Mouse (Mus musculus): ENCODE results near the gene Lrrc8b. TPM values are rescaled to one million over a fixed set of nuclear protein-coding genes. Genes with fewer than 3 reads are reported as not detected.

Lrrc8b gene
- polyA plus RNA-seq, 1 experiment from 2014 or later, result 23.0 TPM

GRCm38 (mm10) chr5:105465550-105465949 is 50.0 kb downstream of the Lrrc8b start:
- 94% methylated on average over 8 of the region's 8 CpGs for WGBS
- H3K36me3 ChIP-seq (replicated peaks; ENCODE audit: control insufficient read depth, insufficient read depth), result no peaks in the 10 kb centered on the region
- H3K9me3 ChIP-seq (ENCODE audit: control insufficient read depth, low read length), result no peaks in the 10 kb centered on the region
- DNase-seq (ENCODE audit: low spot score) (no peak), ATAC-seq (ENCODE audit: low FRiP score) (no peak)
- no peak overlapping the region for H3K9ac ChIP-seq
- H3K4me3 ChIP-seq (replicated peaks; ENCODE audit: low read length), result no peak overlapping the region
- H3K4me2 ChIP-seq (replicated peaks), result no peak overlapping the region
- no peak overlapping the region for H3K27ac ChIP-seq
- 0 out of 2 replicates have a peak, but pooled peaks cover 3% of the 10 kb centered on the region for H3K4me1 ChIP-seq (replicated peaks; ENCODE audit: control insufficient read depth, insufficient read depth, low read length)
- H3K27me3 ChIP-seq (ENCODE audit: control insufficient read depth, insufficient read depth, low read length), result no peaks in the 10 kb centered on the region

DNA sequence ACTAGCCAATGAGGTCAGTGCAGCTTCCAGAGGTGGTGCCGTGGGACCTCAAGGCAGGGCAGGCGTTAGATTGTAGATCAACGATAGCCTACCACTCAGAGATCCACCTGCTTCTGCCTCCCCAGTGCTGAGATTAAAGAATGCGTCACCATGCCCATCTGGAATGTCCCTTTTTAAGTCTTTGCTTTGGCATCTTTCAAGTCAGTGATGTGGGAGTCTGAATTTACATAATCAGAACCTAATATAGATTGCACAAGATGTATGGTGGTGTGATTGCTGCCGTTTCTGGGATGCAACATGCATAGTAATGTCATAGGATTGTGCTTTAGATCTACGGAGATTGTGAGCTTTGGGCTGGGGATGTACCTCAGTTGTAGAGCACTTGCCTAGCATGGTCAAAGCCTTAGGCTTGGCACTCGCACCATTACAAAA is 50.9 kb downstream of the Lrrc8b start:
- H3K9ac ChIP-seq, result no peak overlapping the region
- no peaks in the 10 kb centered on the region for H3K36me3 ChIP-seq (replicated peaks; ENCODE audit: control insufficient read depth, insufficient read depth)
- no peaks in the 10 kb centered on the region for H3K27me3 ChIP-seq (ENCODE audit: control insufficient read depth, insufficient read depth, low read length)
- DNase-seq (ENCODE audit: low spot score), result no peak
- H3K9me3 ChIP-seq (ENCODE audit: control insufficient read depth, low read length), result no peaks in the 10 kb centered on the region
- 89% methylated on average over 7 of the region's 7 CpGs for WGBS
- no peak for ATAC-seq (ENCODE audit: low FRiP score)
- H3K27ac ChIP-seq, result no peak overlapping the region
- no peak overlapping the region for H3K4me2 ChIP-seq (replicated peaks)
- 0 out of 2 replicates have a peak, but pooled peaks cover 2% of the 10 kb centered on the region for H3K4me1 ChIP-seq (replicated peaks; ENCODE audit: control insufficient read depth, insufficient read depth, low read length)
- H3K4me3 ChIP-seq (replicated peaks; ENCODE audit: low read length), result no peak overlapping the region

GRCm38 (mm10) chr5:105467271-105467670 is 51.7 kb downstream of the Lrrc8b start:
- Histone ChIP-seq H3K4me1 (replicated peaks; ENCODE audit: control insufficient read depth, insufficient read depth, low read length) (no peaks in the 10 kb centered on the region), H3K9me3 (ENCODE audit: control insufficient read depth, low read length) (no peaks in the 10 kb centered on the region), H3K9ac (no peak overlapping the region), H3K4me2 (replicated peaks) (no peak overlapping the region), H3K36me3 (replicated peaks; ENCODE audit: control insufficient read depth, insufficient read depth) (no peaks in the 10 kb centered on the region), H3K27me3 (ENCODE audit: control insufficient read depth, insufficient read depth, low read length) (no peaks in the 10 kb centered on the region), H3K27ac (no peak overlapping the region), H3K4me3 (replicated peaks; ENCODE audit: low read length) (no peak overlapping the region)
- ATAC-seq (ENCODE audit: low FRiP score) (no peak), DNase-seq (ENCODE audit: low spot score) (no peak)
- 75% methylated on average over 10 of the region's 10 CpGs for WGBS

DNA sequence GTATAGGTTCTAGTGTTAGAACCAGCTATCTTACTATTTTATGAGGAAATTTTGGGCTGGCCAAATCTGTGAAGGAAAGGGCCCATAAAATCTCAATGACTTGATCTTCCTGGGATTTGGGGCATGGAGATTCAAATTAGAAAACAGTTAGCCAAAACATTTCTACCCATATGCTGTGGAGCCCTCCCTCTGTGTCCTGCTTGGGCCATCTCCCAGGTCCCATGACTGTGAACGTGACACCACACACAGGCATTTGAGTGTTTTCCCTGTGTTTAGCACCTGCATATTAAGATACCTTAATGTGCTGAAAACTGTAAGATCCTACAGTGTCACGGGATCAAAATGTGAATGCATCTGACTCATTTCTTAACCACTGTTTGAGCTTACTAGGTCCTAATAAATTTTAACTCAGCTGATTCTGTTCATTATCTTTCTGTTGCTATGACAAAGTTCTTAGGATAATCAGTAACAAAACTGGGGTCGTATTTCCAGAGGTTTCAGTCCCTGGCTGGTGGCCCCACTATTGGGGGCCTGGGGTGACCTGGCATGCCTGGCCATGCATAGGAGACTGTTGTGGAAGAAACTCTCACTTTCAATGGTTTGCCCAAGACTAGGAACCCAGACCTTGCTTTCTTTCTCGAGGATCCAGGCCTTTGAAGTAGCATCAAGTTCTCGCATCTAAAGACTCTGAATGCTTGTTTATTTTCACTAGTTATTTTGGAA is 57.6 kb downstream of the Lrrc8b start:
- Histone ChIP-seq H3K36me3 (replicated peaks; ENCODE audit: control insufficient read depth, insufficient read depth) (0 out of 2 replicates have a peak, but pooled peaks cover 6% of the 10 kb centered on the region), H3K4me2 (replicated peaks) (no peak overlapping the region), H3K4me1 (replicated peaks; ENCODE audit: control insufficient read depth, insufficient read depth, low read length) (no peaks in the 10 kb centered on the region), H3K4me3 (replicated peaks; ENCODE audit: low read length) (no peak overlapping the region), H3K9ac (no peak overlapping the region), H3K27ac (no peak overlapping the region), H3K27me3 (ENCODE audit: control insufficient read depth, insufficient read depth, low read length) (no peaks in the 10 kb centered on the region), H3K9me3 (ENCODE audit: control insufficient read depth, low read length) (no peaks in the 10 kb centered on the region)
- ATAC-seq (ENCODE audit: low FRiP score), result no peak
- WGBS, result 80% methylated on average over 5 of the region's 5 CpGs
- DNase-seq (ENCODE audit: low spot score), result no peak

DNA sequence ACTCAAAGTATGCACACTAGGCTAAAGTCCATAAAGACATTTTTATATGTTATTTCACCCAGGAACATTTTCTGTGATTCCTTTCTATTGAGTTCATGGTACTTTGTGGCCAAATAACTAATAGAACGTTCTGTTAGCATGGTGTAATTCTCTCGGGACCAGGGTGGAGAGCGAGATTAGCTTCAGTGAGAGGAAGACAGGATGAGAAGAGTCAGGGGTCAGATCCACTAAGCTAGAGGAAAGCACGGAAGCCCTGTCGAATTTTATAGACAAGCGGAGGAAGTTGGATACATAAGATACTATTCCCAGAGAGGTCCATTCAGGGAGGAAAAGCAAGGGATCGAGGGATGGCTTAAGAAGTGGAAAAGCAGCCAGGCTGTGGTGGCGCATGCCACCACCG is 62.0 kb downstream of the Lrrc8b start:
- Histone ChIP-seq H3K27ac (no peak overlapping the region), H3K27me3 (ENCODE audit: control insufficient read depth, insufficient read depth, low read length) (no peaks in the 10 kb centered on the region), H3K9ac (no peak overlapping the region), H3K4me2 (replicated peaks) (no peak overlapping the region), H3K36me3 (replicated peaks; ENCODE audit: control insufficient read depth, insufficient read depth) (peaks cover 38% of the 10 kb centered on the region), H3K4me3 (replicated peaks; ENCODE audit: low read length) (no peak overlapping the region), H3K4me1 (replicated peaks; ENCODE audit: control insufficient read depth, insufficient read depth, low read length) (no peaks in the 10 kb centered on the region), H3K9me3 (ENCODE audit: control insufficient read depth, low read length) (no peaks in the 10 kb centered on the region)
- ATAC-seq (ENCODE audit: low FRiP score) (no peak), DNase-seq (ENCODE audit: low spot score) (no peak)
- WGBS, result 90% methylated on average over 9 of the region's 9 CpGs

DNA sequence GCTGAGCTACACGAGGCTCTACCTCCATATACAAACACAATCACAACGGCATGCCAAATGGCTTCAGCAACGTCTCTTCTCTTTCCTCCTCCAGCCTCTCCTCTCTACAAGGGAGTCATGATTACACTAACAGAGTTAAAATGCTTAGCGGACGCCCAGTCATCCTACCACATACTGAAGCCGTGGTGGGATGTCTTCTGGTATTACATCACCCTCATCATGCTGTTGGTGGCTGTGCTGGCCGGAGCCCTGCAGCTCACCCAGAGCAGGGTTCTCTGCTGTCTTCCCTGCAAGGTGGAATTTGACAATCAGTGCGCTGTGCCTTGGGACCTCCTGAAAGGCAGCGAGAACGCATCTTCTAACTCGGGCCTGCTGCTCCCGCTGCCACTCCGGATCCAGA is 64.1 kb downstream of the Lrrc8b start:
- WGBS, result 90% methylated on average over 13 of the region's 13 CpGs
- Histone ChIP-seq H3K36me3 (replicated peaks; ENCODE audit: control insufficient read depth, insufficient read depth) (peaks cover 40% of the 10 kb centered on the region), H3K4me3 (replicated peaks; ENCODE audit: low read length) (no peak overlapping the region), H3K9me3 (ENCODE audit: control insufficient read depth, low read length) (no peaks in the 10 kb centered on the region), H3K27ac (no peak overlapping the region), H3K4me1 (replicated peaks; ENCODE audit: control insufficient read depth, insufficient read depth, low read length) (no peaks in the 10 kb centered on the region), H3K27me3 (ENCODE audit: control insufficient read depth, insufficient read depth, low read length) (no peaks in the 10 kb centered on the region), H3K9ac (no peak overlapping the region), H3K4me2 (replicated peaks) (no peak overlapping the region)
- no peak for ATAC-seq (ENCODE audit: low FRiP score)
- DNase-seq (ENCODE audit: low spot score), result no peak

- Histone ChIP-seq H3K9ac (no peak overlapping the region), H3K36me3 (replicated peaks; ENCODE audit: control insufficient read depth, insufficient read depth) (peaks cover 43% of the 10 kb centered on the region), H3K27ac (no peak overlapping the region), H3K9me3 (ENCODE audit: control insufficient read depth, low read length) (no peaks in the 10 kb centered on the region), H3K27me3 (ENCODE audit: control insufficient read depth, insufficient read depth, low read length) (no peaks in the 10 kb centered on the region), H3K4me3 (replicated peaks; ENCODE audit: low read length) (no peak overlapping the region), H3K4me2 (replicated peaks) (no peak overlapping the region), H3K4me1 (replicated peaks; ENCODE audit: control insufficient read depth, insufficient read depth, low read length) (no peaks in the 10 kb centered on the region)
- 96% methylated on average over 17 of the region's 17 CpGs for WGBS
- DNase-seq (ENCODE audit: low spot score) (no peak), ATAC-seq (ENCODE audit: low FRiP score) (no peak)
Observed at GRCm38 (mm10) chr5:105480561-105480960, 65.0 kb downstream of the Lrrc8b start.

DNA sequence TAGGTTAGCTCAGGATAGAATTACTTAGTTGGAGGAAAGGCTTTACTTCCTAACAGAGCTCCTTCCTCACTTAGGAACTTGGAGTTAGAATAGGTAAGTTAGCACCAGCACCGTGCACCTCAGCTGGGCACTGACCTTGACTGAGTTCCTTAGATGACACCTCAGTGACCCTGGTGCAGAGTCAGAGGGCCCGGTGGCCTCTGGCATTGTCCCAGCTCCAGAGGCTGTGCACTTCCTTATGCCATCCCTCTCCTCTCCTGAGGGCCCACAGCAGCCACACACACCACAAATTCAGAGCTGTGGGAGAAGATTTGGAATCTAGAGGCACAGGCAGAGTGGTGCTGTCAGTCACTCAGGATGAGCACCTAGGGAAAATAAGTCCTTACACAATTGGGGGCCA is 68.1 kb downstream of the Lrrc8b start:
- Histone ChIP-seq H3K4me1 (replicated peaks; ENCODE audit: control insufficient read depth, insufficient read depth, low read length) (no peaks in the 10 kb centered on the region), H3K9ac (no peak overlapping the region), H3K27me3 (ENCODE audit: control insufficient read depth, insufficient read depth, low read length) (no peaks in the 10 kb centered on the region), H3K4me2 (replicated peaks) (no peak overlapping the region), H3K9me3 (ENCODE audit: control insufficient read depth, low read length) (no peaks in the 10 kb centered on the region), H3K36me3 (replicated peaks; ENCODE audit: control insufficient read depth, insufficient read depth) (peaks cover 51% of the 10 kb centered on the region), H3K27ac (no peak overlapping the region), H3K4me3 (replicated peaks; ENCODE audit: low read length) (no peak overlapping the region)
- WGBS, result 83% methylated on average over 2 of the region's 2 CpGs
- no peak for ATAC-seq (ENCODE audit: low FRiP score)
- no peak for DNase-seq (ENCODE audit: low spot score)

GRCm38 (mm10) chr5:105484247-105484646 is 68.7 kb downstream of the Lrrc8b start:
- H3K27ac ChIP-seq, result no peak overlapping the region
- no peak for DNase-seq (ENCODE audit: low spot score)
- no peak overlapping the region for H3K9ac ChIP-seq

GRCm38 (mm10) chr5:105484891-105485290 is 69.3 kb downstream of the Lrrc8b start:
- DNase-seq (ENCODE audit: low spot score), result no peak
- no peak for ATAC-seq (ENCODE audit: low FRiP score)
- peaks cover 45% of the 10 kb centered on the region for H3K36me3 ChIP-seq (replicated peaks; ENCODE audit: control insufficient read depth, insufficient read depth)
- H3K9me3 ChIP-seq (ENCODE audit: control insufficient read depth, low read length), result no peaks in the 10 kb centered on the region
- no peaks in the 10 kb centered on the region for H3K27me3 ChIP-seq (ENCODE audit: control insufficient read depth, insufficient read depth, low read length)
- H3K27ac ChIP-seq, result no peak overlapping the region
- H3K4me1 ChIP-seq (replicated peaks; ENCODE audit: control insufficient read depth, insufficient read depth, low read length), result no peaks in the 10 kb centered on the region
- no peak overlapping the region for H3K9ac ChIP-seq
- no peak overlapping the region for H3K4me3 ChIP-seq (replicated peaks; ENCODE audit: low read length)
- no peak overlapping the region for H3K4me2 ChIP-seq (replicated peaks)
- 90% methylated on average over 14 of the region's 14 CpGs for WGBS

More at GRCm38 (mm10) chr5:105484247-105484646, 68.7 kb downstream of the Lrrc8b start:
- H3K36me3 ChIP-seq (replicated peaks; ENCODE audit: control insufficient read depth, insufficient read depth), result peaks cover 51% of the 10 kb centered on the region
- no peaks in the 10 kb centered on the region for H3K27me3 ChIP-seq (ENCODE audit: control insufficient read depth, insufficient read depth, low read length)
- no peak overlapping the region for H3K4me2 ChIP-seq (replicated peaks)
- H3K4me1 ChIP-seq (replicated peaks; ENCODE audit: control insufficient read depth, insufficient read depth, low read length), result no peaks in the 10 kb centered on the region
- no peak for ATAC-seq (ENCODE audit: low FRiP score)
- WGBS, result 80% methylated on average over 6 of the region's 6 CpGs
- no peaks in the 10 kb centered on the region for H3K9me3 ChIP-seq (ENCODE audit: control insufficient read depth, low read length)
- H3K4me3 ChIP-seq (replicated peaks; ENCODE audit: low read length), result no peak overlapping the region

Measured in hindbrain, embryonic 14.5 days (tissue).